ENCODE assay signal across 17 mouse cellular contexts in genomic region chr1:85732581-85732980, GRCm38 (mm10). TPM values are rescaled to one million over a fixed set of nuclear protein-coding genes. Genes with fewer than 3 reads are reported as not detected.
DNase-seq lines count a peak whose midpoint lies in the region; ATAC-seq and TF ChIP-seq lines count a peak whose summit lies in the region.
"Had no signal": no experiment of that assay in that cellular context is flagged by ENCODE, and none has a peak within 500 bp of the region (broad histone marks: within the 10 kb centered on the region; RNA-seq: fewer than 3 reads in every experiment).

No protein-coding gene starts in this region.

- ATAC-seq in liver, postnatal 0 days, result peak; percentile 11; the same call in 1 of the 2 replicates
- ATAC-seq in common myeloid progenitor, adult 5-6 weeks (replicated peaks; ENCODE audit: low read depth, poor library complexity, severe bottlenecking), result peak; percentile 46
- 0 out of 2 replicates have a peak, but pooled peaks have one; percentile 22 for ATAC-seq in monocyte, adult 5-6 weeks (replicated peaks; ENCODE audit: insufficient number of reproducible peaks, low FRiP score, low TSS enrichment, poor library complexity, severe bottlenecking)

- no peak overlapping the region for H3K4me3 ChIP-seq in liver, postnatal 0 days (ENCODE audit: low read depth, low read length)
- H3K4me3 ChIP-seq: embryonic facial prominence, embryonic 12.5 days; stomach, embryonic 15.5 days had no signal

- no peak overlapping the region for H3K9ac ChIP-seq in liver, postnatal 0 days (replicated peaks)
- H3K9ac ChIP-seq: embryonic facial prominence, embryonic 12.5 days; stomach, embryonic 15.5 days had no signal

- TF ChIP-seq CTCF in liver, postnatal 0 days (IDR thresholded peaks at IDR 0.05; ENCODE audit: low read depth), result no peak

- H3K27me3 ChIP-seq in liver, postnatal 0 days (ENCODE audit: insufficient read depth, low read length), result no peaks in the 10 kb centered on the region
- H3K27me3 ChIP-seq: embryonic facial prominence, embryonic 12.5 days; stomach, embryonic 15.5 days had no signal

- TF ChIP-seq EP300 in liver, postnatal 0 days (IDR thresholded peaks at IDR 0.05; ENCODE audit: low read depth), result no peak

- H3K9me3 ChIP-seq in liver, postnatal 0 days (ENCODE audit: low read length), result no peaks in the 10 kb centered on the region
- H3K9me3 ChIP-seq: embryonic facial prominence, embryonic 12.5 days; stomach, embryonic 15.5 days had no signal

- no peaks in the 10 kb centered on the region for H3K4me1 ChIP-seq in liver, postnatal 0 days (ENCODE audit: insufficient read depth)
- H3K4me1 ChIP-seq: stomach, embryonic 15.5 days had no signal

- H3K4me2 ChIP-seq in liver, postnatal 0 days (ENCODE audit: low read depth, low read length), result no peak overlapping the region
- H3K4me2 ChIP-seq: embryonic facial prominence, embryonic 12.5 days; heart, embryonic 11.5 days; stomach, embryonic 15.5 days had no signal

- H3K36me3 ChIP-seq in liver, postnatal 0 days (replicated peaks; ENCODE audit: insufficient read depth, low read length), result 0 out of 2 replicates have a peak, but pooled peaks cover 4% of the 10 kb centered on the region
- H3K36me3 ChIP-seq: embryonic facial prominence, embryonic 12.5 days; stomach, embryonic 15.5 days had no signal

- peak; percentile 32 for DNase-seq in liver, postnatal 0 days
- no peak for DNase-seq in liver
- peak; percentile 67 for DNase-seq in thymus, postnatal 25 days
- DNase-seq in c-Kit-positive CD71-positive TER-119-positive erythroid progenitor cells, embryonic 14.5 days (ENCODE audit: low spot score), result no peak
- no peak for DNase-seq in urinary bladder, postnatal 14 days (ENCODE audit: low spot score)
- no peak for DNase-seq in right cerebral cortex, postnatal 10 days (ENCODE audit: low spot score in 2 of 2)
- DNase-seq: adrenal gland, postnatal 14 days; cerebellum, postnatal 36 days; gastrocnemius, postnatal 14 days; heart, postnatal 4 days; right cerebral cortex, adult 18-20 months had no signal

- WGBS in liver, postnatal 0 days (ENCODE audit: insufficient replicate concordance), result 46% methylated on average over 3 of the region's 3 CpGs

- H3K27ac ChIP-seq in liver, postnatal 0 days (ENCODE audit: low read depth), result peak overlapping the region; percentile 20
- H3K27ac ChIP-seq: embryonic facial prominence, embryonic 12.5 days; kidney, postnatal 0 days; stomach, embryonic 15.5 days had no signal

RNA-seq across cellular contexts. Expression of gene A630001G21Rik, which starts 45.9 kb away (rescaled TPM):
- polyA plus RNA-seq in liver, postnatal 0 days (2015; fragmentation: Nextera tagmentation; extraction: Ambion mirVana), result 3.6 and 3.8 TPM in 2 replicates
- 46.6 and 54.3 TPM in 2 replicates for total RNA-seq in common myeloid progenitor, adult 5-6 weeks (2017)
- 106 to 140 TPM (median 120 TPM) in 3 replicates for total RNA-seq in monocyte, adult 5-6 weeks (2017)

Comparison
In these comparisons a context has a peak if more than half of its experiments do, and no peak if none do; other contexts are left out.
1. DNase-seq: peak in liver, postnatal 0 days (single experiment) and thymus, postnatal 25 days (single experiment); none in liver (single experiment), c-Kit-positive CD71-positive TER-119-positive erythroid progenitor cells, embryonic 14.5 days (single experiment), urinary bladder, postnatal 14 days (single experiment) and right cerebral cortex, postnatal 10 days (0 of 2).
2. Peak in every context shown above with its lines, with median percentiles within 50 percentile points of each other: ATAC-seq.